Mouse (Mus musculus) intestine, embryonic 15.5 days (tissue): ENCODE results near the gene Hspa4. TPM values are rescaled to one million over a fixed set of nuclear protein-coding genes. Genes with fewer than 3 reads are reported as not detected.
"Not testable (repeated sequence)": the region's sequence is repeated elsewhere in the genome, so short reads cannot be mapped to it uniquely, and the experiment has no call there.

Experiments used
- ATAC-seq: fragments of 200-750 bp; cut with Nextera tagmentation; 2 replicates; pipeline ENCODE4 v1.8.0; 2017; ENCODE audit warnings: moderate TSS enrichment, moderate library complexity
- H3K27ac ChIP-seq: fragments of 300-500 bp; sonication (generic); 2 replicates; pipeline ENCODE4 v1.5.1; 2015; ENCODE audit warnings: mild to moderate bottlenecking, inconsistent platforms
- H3K27me3 ChIP-seq: fragments of 300-500 bp; sonication (generic); replicated peaks from 2 replicates; pipeline ENCODE4 v1.6.1; 2015; ENCODE audit warnings: inconsistent platforms
- H3K36me3 ChIP-seq: fragments of 300-500 bp; sonication (generic); 2 replicates; pipeline ENCODE4 v1.6.1; 2015; ENCODE audit warnings: inconsistent platforms
- H3K4me1 ChIP-seq: fragments of 300-500 bp; sonication (generic); replicated peaks from 2 replicates; pipeline ENCODE4 v1.6.1; 2015; ENCODE audit warnings: inconsistent platforms
- H3K4me2 ChIP-seq: fragments of 300-500 bp; sonication (generic); replicated peaks from 2 replicates; pipeline ENCODE4 v1.6.1; 2015; ENCODE audit warnings: mild to moderate bottlenecking, inconsistent platforms
- H3K4me3 ChIP-seq: fragments of 300-500 bp; sonication (generic); replicated peaks from 2 replicates; pipeline ENCODE4 v1.5.1; 2015; ENCODE audit warnings: inconsistent platforms
- H3K9ac ChIP-seq: fragments of 300-500 bp; sonication (generic); 2 replicates; pipeline ENCODE4 v1.6.1; 2015; ENCODE audit warnings: inconsistent platforms
- H3K9me3 ChIP-seq: fragments of 300-500 bp; sonication (generic); 2 replicates; pipeline ENCODE4 v1.6.1; 2016; ENCODE audit warnings: inconsistent platforms
- WGBS: fragments of 180-500 bp; shearing (Covaris S2); methylation state at CpG from one replicate; pipeline ENCODE4 v1.1.7; 2015; 5-methylcytosine and 5-hydroxymethylcytosine counted together
- polyA plus RNA-seq: library from polyadenylated mRNA; unstranded; fragments of >200 nt; fragmentation: Nextera tagmentation; extraction: Ambion mirVana; gene quantifications from 2 replicates; pipeline ENCODE4 v1.2.1, GENCODE M21; 2015

Gene Hspa4
- polyA plus RNA-seq, 1 experiment from 2014 or later: 106 TPM

DNA sequence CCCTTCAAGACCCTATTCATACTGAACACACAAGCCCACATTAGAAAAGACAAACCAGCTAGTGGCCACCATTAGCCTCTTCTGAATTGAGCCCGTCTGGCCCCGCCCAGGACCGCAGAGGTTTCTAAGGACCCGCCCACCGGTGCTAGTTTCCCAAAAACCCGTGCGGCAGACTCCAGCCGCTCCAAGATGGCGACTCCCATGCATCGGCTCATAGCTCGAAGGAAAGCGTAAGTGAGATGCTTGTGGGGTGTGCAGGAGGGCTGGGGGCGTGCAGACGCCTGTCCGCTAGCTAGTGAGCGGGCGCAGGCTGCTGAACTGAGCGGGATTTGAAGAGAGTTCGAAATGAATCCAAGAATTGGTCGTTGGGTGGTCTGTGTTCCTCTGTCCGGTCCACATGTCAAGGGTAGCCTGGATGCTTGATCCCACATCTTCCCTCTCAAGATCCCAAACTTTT is 24.3 kb upstream of the Hspa4 start, which contains the start of gene Zcchc10:
Gene Zcchc10 (plus strand): TSS at position 168 of the 457 bp plus-strand sequence.
- peak within 1 kb of the TSS; percentile 64 for H3K4me3 ChIP-seq
- peaks cover 2% of the 10 kb centered on the region; the same call in 1 of the 2 replicates for H3K36me3 ChIP-seq
- peak; percentile 97 for ATAC-seq
- no peaks in the 10 kb centered on the region for H3K9me3 ChIP-seq
- H3K27ac ChIP-seq: peak within 1 kb of the TSS; percentile 59; the same call in 1 of the 2 replicates
- under 1% methylated on average over 21 of the region's 21 CpGs for WGBS
- H3K4me1 ChIP-seq: peaks cover 8% of the 10 kb centered on the region; the same call in 1 of the 2 replicates
- peak within 1 kb of the TSS; percentile 53 for H3K4me2 ChIP-seq
- H3K9ac ChIP-seq: peak within 1 kb of the TSS; percentile 69
- no peaks in the 10 kb centered on the region for H3K27me3 ChIP-seq

DNA sequence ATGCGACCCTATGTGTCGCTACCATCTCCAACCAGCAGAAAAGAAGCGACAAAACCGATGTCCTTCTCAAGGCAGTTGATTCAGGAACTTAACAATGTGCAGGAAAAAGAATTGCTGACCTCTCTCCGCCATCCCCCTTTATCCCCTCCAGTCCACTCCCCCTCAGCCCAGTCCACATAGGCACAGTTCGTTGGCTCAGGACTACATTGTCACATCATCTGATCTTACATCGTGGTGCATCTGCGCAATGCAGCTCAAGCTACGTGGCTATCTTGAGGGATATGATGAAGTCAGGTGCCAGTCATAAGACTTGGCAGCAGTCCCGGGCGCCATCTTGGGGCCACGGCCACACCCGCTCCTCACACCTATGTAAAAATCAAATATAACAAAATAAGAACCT is 19.6 kb upstream of the Hspa4 start:
- H3K36me3 ChIP-seq, H3K27me3 ChIP-seq, H3K4me2 ChIP-seq, H3K9ac ChIP-seq, H3K27ac ChIP-seq, H3K4me3 ChIP-seq, H3K4me1 ChIP-seq, H3K9me3 ChIP-seq, ATAC-seq: not testable (repeated sequence)
- 94% methylated on average over 13 of the region's 13 CpGs for WGBS

DNA sequence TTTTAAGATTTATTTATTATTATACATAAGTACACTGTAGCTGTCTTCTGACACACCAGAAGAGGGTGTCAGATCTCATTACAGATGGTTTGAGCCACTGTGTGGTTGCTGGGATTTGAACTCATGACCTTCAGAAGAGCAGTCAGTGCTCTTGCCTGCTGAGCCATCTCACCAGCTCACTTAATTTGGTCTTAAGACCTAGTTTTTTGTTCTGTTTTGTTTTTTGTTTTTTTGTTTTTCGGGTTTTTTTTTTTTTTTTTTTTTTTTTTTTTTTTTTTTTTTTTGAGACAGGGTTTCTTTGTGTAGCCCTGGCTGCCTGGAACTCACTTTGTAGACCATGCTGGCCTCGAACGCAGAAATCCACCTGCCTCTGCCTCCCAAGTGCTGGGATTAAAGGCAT is 18.3 kb upstream of the Hspa4 start:
- not testable (repeated sequence) for H3K27me3 ChIP-seq, H3K9me3 ChIP-seq, H3K4me2 ChIP-seq, H3K4me3 ChIP-seq, H3K27ac ChIP-seq, H3K4me1 ChIP-seq, H3K9ac ChIP-seq, ATAC-seq, H3K36me3 ChIP-seq
- WGBS: 80% methylated on average over 3 of the region's 3 CpGs

DNA sequence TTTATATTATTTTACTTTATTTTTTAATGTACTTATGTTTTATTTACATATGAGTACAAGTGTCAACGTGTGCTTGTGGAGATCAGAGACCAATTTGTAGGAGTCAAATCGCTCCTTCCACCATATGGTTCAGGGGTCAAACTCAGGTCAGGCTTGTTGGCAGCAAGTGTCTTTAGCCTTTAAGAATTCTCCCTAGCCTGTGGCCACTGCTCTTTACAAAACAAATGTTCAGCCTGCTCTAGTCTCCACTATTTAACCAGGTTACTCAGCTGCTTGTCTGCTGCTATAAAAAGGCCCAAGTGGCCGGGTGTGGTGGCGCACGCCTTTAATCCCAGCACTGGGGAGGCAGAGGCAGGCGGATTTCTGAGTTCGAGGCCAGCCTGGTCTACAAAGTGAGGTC is 17.8 kb upstream of the Hspa4 start:
- no peaks in the 10 kb centered on the region for H3K4me1 ChIP-seq
- no peak overlapping the region for H3K9ac ChIP-seq
- H3K27me3 ChIP-seq: no peaks in the 10 kb centered on the region
- H3K4me2 ChIP-seq: no peak overlapping the region
- no peak for ATAC-seq
- no peaks in the 10 kb centered on the region for H3K36me3 ChIP-seq
- H3K4me3 ChIP-seq: no peak overlapping the region
- 76% methylated on average over 7 of the region's 7 CpGs for WGBS
- H3K27ac ChIP-seq: no peak overlapping the region
- no peaks in the 10 kb centered on the region for H3K9me3 ChIP-seq

DNA sequence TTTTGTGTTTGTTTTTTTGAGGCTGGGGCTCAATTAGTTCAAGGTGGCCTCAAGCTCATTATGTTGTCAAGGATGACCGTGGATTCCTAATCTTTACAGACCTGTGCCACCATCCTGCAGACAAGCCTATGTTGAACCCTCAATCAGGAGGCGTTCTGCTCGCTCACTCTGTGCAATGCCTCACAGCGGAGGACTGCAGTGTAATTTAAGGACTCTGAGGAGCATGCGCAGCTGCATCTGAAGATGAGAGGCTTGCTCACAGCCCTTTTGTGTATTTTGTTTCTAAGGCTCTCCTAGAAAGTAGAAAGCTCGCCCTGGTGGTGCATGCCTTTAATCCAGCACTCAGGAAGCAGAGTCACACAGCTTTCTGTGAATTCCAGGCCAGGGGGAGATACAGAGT is 16.7 kb upstream of the Hspa4 start:
- H3K4me2 ChIP-seq: no peak overlapping the region
- no peaks in the 10 kb centered on the region for H3K36me3 ChIP-seq
- ATAC-seq: no peak
- no peaks in the 10 kb centered on the region for H3K9me3 ChIP-seq
- no peak overlapping the region for H3K4me3 ChIP-seq
- 50% methylated on average over 6 of the region's 6 CpGs for WGBS
- no peak overlapping the region for H3K9ac ChIP-seq
- H3K27ac ChIP-seq: no peak overlapping the region
- H3K4me1 ChIP-seq: no peaks in the 10 kb centered on the region
- no peaks in the 10 kb centered on the region for H3K27me3 ChIP-seq

DNA sequence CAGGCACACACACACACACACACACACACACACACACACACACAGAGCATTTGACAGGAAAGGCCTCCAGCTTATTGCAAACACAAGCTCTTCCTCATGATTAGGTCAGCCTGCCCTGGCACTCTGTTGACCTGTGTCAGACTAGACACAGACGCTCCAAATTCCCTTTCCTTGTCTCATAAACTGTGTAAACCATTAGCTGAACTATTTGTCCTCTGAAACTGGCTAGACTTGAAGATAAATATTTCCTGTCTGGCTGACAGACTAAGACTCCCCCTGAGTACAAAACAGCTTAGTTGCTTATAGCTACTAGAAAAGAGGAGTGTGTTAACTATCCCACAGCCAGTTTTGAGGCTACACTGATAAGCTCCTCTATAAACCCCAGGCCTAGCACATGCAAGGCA is 14.5 kb upstream of the Hspa4 start:
- 7% methylated on average over 1 of the region's 1 CpGs for WGBS
- Histone ChIP-seq H3K27ac (no peak overlapping the region), H3K27me3 (no peaks in the 10 kb centered on the region), H3K36me3 (no peaks in the 10 kb centered on the region), H3K9me3 (no peaks in the 10 kb centered on the region), H3K4me3 (no peak overlapping the region), H3K4me2 (no peak overlapping the region), H3K4me1 (no peaks in the 10 kb centered on the region), H3K9ac (no peak overlapping the region)
- ATAC-seq: no peak

DNA sequence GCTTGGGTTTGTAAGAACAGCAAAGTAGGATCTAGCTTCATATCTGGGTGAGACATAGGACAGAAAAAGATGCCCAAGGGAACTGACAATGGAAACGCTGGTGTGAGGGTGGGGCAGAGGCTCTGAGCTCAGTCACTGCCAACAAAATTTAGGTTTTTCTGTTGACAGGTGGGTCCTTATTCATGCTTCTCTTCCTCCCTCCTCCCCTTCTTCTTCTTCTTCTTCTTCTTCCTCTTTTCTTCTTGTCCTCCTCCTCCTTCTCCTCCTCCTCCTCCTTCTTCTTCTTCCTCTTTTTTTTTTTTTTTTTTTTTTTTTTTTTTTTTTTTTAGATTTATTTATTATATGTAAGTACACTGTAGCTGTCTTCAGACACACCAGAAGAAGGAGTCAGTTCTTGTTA is 12.6 kb upstream of the Hspa4 start:
- not testable (repeated sequence) for H3K36me3 ChIP-seq, H3K9ac ChIP-seq, H3K4me2 ChIP-seq, H3K27ac ChIP-seq, H3K4me3 ChIP-seq, ATAC-seq, H3K9me3 ChIP-seq, H3K27me3 ChIP-seq
- 71% methylated on average over 1 of the region's 1 CpGs for WGBS
- H3K4me1 ChIP-seq: peaks cover 15% of the 10 kb centered on the region

DNA sequence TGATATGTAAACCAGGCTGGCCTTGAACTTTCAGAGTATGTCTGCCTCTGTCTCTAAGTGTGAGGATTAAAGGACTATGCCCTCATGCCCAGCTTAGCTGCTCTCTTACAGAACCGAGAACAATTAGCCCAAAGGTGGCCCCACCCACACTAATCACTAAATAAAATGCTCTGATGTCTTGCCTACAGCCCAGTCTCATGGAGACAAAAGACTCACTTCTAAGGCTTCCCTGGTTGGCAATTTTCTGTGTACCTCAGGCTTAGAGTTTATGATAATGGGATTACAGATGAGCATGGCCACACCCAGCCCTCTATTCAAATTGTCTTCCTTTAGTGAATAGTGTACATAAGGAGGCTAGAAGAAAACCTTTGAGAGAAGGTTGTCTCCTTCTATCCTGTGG is 11.1 kb upstream of the Hspa4 start:
- peaks cover 19% of the 10 kb centered on the region for H3K4me1 ChIP-seq
- H3K27me3 ChIP-seq: no peaks in the 10 kb centered on the region
- no peaks in the 10 kb centered on the region for H3K9me3 ChIP-seq
- no peaks in the 10 kb centered on the region for H3K36me3 ChIP-seq
- no peak overlapping the region for H3K4me2 ChIP-seq
- WGBS: 33% methylated on average over 1 of the region's 1 CpGs
- ATAC-seq: no peak
- H3K4me3 ChIP-seq: no peak overlapping the region
- no peak overlapping the region for H3K27ac ChIP-seq
- no peak overlapping the region for H3K9ac ChIP-seq

DNA sequence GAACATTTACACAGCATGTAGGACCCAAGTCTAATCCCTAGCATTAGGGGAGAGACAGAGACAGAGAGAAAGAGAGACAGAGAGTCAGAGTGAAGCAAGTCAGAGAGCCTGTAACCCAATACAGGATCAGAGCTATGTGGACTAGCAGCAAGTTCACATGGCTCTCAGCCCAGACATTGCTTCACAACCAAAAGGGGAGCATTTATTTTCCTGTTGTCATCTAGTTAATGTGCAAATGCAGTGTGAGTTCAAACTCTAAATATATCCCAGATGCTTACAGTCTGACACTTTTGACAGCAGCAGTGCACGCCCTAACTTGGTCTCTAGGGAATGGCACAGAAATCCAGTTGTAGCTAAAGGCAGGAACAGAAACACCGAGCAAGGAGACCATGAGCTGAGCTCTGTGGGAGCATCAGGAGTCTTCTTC is 8.6 kb upstream of the Hspa4 start:
- no peak overlapping the region for H3K4me3 ChIP-seq
- no peaks in the 10 kb centered on the region for H3K27me3 ChIP-seq
- ATAC-seq: peak; percentile 53
- H3K4me2 ChIP-seq: no peak overlapping the region
- 42% methylated on average over 2 of the region's 2 CpGs for WGBS
- peaks cover 19% of the 10 kb centered on the region for H3K4me1 ChIP-seq
- H3K27ac ChIP-seq: peak overlapping the region; percentile 67
- no peaks in the 10 kb centered on the region for H3K9me3 ChIP-seq
- H3K9ac ChIP-seq: no peak overlapping the region
- no peaks in the 10 kb centered on the region for H3K36me3 ChIP-seq

DNA sequence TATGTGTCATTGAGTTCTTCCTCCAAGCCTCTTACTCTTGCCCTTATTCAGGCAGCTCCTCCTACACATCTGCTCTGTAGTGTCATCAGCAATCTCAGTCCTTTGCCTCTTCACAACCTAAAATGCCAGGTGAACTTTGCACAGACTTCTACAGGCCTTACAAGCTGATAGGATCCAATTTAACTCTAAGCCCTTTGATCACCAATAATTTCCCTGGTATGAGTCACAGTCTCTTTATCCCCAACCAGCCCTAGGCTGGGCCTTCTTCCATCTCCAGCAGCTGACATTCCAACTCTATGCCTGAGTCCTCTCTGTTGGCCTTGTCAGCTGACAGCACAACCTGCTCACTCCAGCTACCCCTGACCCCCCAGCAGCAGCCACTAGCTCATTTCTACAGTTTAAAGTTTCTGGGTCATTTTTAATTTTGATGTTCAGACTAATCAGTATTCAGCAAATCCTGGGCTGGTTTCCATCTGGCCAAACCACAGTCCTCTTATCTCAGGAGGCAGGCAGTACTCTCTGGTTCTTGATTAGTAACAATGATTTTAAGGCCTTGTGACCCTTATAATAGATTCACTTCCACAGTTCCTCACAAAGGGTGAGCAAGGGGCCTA is 8.1 kb upstream of the Hspa4 start:
- ATAC-seq: peak; percentile 77
- peak overlapping the region; percentile 67 for H3K27ac ChIP-seq

DNA sequence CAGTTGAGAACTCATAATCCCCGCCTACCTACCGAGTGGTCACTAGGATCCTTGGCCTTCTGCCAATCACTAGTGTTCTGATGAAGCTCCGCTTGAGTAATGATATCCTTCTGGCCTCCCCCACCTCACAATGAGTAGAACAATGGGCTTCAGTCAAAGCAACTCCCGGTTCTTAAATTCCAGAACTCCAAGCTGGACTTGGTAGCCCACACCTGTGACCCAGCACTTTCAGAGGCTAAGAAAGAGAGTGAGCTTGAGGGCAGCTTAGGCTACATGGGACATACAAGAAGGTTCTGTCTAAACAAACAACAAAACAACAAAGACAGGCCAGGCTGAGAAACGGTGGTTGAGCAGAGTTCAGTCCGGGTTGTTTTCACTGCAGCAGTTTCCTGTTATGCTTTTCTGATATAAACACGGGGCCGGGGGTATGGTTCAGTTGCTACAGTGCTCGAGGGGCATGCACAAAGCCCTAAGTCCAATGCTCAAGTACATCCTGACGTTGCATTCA is 7.4 kb upstream of the Hspa4 start:
- Histone ChIP-seq H3K4me1 (peaks cover 19% of the 10 kb centered on the region), H3K9ac (no peak overlapping the region), H3K27me3 (no peaks in the 10 kb centered on the region), H3K9me3 (no peaks in the 10 kb centered on the region), H3K4me2 (no peak overlapping the region), H3K4me3 (no peak overlapping the region), H3K27ac (peak overlapping the region; percentile 67), H3K36me3 (no peaks in the 10 kb centered on the region)
- WGBS: 47% methylated on average over 10 of the region's 10 CpGs
- peak; percentile 29 for ATAC-seq

More for the DNA sequence above, 8.1 kb upstream of the Hspa4 start:
- Histone ChIP-seq H3K36me3 (no peaks in the 10 kb centered on the region), H3K4me2 (no peak overlapping the region), H3K4me3 (no peak overlapping the region), H3K27me3 (no peaks in the 10 kb centered on the region), H3K9me3 (no peaks in the 10 kb centered on the region), H3K9ac (no peak overlapping the region), H3K4me1 (peaks cover 19% of the 10 kb centered on the region)

DNA sequence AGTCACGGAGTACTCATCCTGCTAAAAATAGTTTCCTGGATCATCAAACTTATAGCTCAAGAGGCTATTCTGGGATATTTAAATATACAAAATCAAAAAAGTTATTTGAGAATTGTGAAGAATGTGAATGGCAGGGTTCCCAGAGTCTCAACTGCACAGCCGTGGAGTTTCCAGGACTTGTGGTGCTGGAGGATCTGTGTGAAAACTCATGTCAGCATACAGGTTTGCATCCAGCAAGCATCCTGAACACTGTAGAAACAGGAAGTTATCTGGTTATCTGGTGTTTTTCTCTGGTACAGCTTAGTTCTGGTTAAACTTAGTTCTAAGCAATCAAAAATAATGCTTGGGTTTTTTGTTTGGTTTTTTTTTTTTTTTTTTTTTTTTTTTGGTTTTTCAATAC is 6.7 kb upstream of the Hspa4 start:
- Histone ChIP-seq H3K4me3 (no peak overlapping the region), H3K9me3 (no peaks in the 10 kb centered on the region), H3K4me2 (no peak overlapping the region), H3K9ac (no peak overlapping the region), H3K36me3 (no peaks in the 10 kb centered on the region), H3K27me3 (no peaks in the 10 kb centered on the region), H3K27ac (no peak overlapping the region), H3K4me1 (peaks cover 19% of the 10 kb centered on the region)
- WGBS: 51% methylated on average over 2 of the region's 2 CpGs
- ATAC-seq: no peak
